Mouse (Mus musculus) WW6 (cell line): ENCODE measurements around the gene Muc13.
A peak's percentile ranks its signal among the peaks of the same experiment; 100 is the strongest.

Experiments
- DNase-seq: peaks from one replicate; pipeline ENCODE4 v3.0.0-alpha.2; 2013; ENCODE audit warnings: low read depth, low spot score

Muc13 gene

GRCm38 (mm10) chr16:33793846-33794791 is at the start of gene Muc13:
Muc13 (plus strand) TSS chr16:33794037.
- no peak for DNase-seq

GRCm38 (mm10) chr16:33744622-33745419 is 49.0 kb upstream of the Muc13 start:
- no peak for DNase-seq

DNA sequence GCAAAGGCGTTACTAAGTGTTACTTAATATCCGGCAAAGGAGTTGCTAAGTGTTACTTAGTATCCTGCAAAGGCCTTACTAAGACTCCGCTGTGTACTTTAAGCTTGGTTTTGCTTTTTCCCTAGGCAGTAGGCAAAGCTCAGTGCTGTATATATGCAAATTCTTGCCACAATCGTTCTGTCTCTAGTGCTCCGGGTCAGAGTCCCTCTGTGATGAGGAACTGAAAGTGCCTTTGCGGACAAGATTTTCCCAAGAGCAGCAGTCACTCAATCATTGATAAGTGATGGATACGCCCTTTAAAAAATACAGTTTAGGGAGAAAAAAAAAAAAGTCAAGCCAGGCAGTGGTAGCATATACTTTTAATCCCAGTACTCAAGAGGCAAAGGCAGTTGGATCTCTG is 48.4 kb upstream of the Muc13 start:
- DNase-seq: no peak

DNA sequence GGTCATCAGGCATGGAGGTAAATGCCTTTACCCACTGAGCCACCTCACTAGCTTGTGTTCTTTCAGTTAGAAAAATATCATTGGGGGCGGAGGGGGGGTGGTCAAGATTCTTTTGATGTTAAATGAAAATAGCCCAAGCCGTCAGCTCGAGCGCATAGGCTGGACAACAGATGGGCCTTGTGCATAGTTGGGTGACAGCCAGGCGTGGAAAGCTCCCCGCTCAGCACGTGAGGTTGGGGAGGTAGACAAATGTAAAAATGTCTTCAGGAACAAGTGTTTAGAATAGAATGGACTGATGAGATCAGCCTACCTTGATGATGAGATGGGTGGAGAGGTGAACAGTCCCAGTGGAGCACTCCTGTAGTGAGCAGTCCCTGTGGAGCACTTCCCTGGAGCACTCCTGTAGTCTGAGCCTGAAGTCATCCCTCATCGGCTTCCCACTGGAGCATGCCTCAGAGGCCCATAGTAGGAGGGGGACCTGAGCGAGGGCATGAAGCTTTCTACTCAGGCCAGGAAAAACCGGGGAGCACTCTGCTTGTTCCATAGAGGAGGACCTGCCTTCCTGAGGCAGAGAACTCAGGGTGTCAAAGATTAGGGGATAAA is 47.7 kb upstream of the Muc13 start:
- no peak for DNase-seq

GRCm38 (mm10) chr16:33747346-33747954 is 46.4 kb upstream of the Muc13 start:
- no peak for DNase-seq

GRCm38 (mm10) chr16:33747994-33748393 is 45.8 kb upstream of the Muc13 start:
- DNase-seq: no peak

DNA sequence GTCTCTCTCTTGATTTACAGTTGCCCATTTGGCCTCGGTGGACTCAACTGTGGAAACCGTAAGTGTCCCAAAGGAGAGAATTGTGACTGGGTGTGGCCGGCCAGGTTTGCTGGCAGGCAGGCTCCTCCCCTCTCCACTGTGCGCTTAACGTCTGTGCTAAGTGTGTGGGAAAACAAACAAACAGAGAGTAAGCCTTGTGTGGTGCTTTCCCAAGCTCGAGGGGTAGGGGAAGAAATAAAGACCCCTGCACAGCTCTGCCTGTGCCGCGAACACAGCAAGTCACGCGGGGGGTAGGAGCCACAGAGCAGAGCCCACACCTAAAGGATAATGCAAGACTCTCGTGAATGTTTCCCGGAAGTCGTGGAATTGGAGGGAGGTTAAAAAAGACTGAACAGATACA is 42.7 kb upstream of the Muc13 start:
- no peak for DNase-seq

DNA sequence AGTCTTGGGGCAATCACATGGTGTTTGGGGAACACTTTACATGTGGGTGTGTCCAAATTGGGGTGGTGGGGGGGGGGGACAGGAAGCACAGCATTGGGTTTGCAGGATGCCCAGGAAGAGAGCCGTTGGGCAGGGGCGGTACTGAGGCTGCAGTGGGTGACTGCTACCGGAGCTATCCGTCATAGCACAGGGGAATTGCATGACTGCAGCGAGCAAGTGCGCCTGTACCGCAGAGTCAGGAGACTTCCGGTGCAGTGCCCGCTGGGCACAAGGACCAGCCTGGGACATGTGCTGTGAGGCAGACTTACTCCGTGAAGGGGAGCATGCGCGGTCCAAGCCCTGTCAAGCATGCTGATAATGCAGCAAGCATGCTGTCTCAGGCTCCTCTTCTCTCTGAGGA is 42.2 kb upstream of the Muc13 start:
- no peak for DNase-seq

GRCm38 (mm10) chr16:33752904-33753578 is 40.8 kb upstream of the Muc13 start:
- no peak for DNase-seq

DNA sequence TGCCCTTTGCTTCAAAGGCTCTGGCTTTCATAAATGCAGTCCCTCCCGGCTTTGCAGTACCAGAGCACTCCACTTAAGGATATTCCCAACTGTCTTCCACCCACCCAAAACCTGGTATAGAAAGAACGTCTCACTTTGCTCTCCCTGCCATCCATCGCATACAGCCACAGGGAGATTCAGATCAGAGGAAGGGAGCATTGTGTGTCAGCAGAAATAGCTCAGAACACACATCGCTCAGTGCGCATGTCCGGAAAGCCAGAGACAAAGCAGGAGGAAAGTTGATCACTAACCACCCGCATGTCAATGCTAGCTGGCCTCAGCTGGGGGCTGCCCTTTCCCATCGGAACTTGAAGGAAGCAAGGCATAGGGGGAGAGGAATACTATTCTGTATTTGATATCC is 38.5 kb upstream of the Muc13 start:
- no peak for DNase-seq

DNA sequence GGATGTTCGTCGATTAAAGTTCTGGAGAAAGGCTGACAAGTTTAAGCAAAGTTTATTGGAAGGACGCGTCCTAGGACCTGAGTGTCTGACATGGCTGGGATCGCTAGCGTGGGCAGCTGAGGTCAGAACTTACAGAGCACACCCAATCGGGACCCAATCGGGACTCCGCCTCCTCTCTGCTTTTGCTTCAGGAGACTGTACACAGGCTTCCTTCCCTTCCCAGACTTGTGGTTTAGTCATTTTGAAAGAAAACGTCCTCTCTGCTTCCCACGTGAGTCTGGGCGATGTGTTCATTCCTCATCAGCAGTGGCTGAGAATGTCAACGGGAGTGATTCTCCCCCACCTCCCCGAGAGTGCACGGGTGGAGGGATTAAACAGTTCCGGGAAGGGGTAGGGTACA is 37.9 kb upstream of the Muc13 start:
- no peak for DNase-seq

DNA sequence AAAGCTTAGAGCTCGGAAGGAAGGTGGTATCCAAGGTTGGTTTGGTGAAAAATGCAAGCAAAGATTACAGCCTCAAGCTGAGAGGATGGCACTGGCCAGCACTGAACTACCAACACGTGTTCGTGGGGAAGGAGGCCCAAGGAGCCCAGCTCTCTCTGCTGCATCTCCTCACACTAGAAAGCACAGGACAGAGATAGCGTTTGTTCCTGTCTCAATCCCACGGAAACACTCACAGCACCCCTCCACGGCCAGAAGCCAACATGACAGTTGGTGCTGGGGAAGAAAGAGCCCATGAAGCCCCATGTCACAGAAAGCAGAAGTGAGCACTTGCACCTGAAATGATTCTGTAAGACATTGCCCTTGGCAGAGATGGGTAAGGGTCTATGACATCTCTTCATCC is 37.4 kb upstream of the Muc13 start:
- DNase-seq: no peak

- no peak for DNase-seq
Measured at GRCm38 (mm10) chr16:33759207-33759606, 34.6 kb upstream of the Muc13 start.

DNA sequence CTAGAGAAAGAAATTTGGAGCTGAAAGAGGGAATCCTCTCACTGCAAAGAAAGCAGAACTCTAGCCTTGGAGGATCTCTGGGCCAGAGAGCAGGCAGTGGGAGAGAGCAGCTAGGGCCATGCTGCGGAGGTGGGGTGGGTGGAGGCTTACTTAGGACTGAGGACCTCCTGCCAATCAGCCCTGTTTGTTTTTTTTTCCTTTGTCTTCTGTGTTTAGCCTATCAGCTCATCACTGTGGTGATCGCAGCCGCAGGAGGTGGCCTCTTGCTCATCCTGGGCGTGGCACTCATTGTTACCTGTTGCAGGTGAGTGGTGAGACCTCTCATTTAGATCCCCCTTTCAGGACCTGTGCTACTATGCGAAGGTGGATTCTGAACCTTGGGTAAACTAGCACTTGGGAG is 33.3 kb upstream of the Muc13 start:
- peak; percentile 45 for DNase-seq

GRCm38 (mm10) chr16:33760996-33761395 is 32.8 kb upstream of the Muc13 start:
- no peak for DNase-seq

DNA sequence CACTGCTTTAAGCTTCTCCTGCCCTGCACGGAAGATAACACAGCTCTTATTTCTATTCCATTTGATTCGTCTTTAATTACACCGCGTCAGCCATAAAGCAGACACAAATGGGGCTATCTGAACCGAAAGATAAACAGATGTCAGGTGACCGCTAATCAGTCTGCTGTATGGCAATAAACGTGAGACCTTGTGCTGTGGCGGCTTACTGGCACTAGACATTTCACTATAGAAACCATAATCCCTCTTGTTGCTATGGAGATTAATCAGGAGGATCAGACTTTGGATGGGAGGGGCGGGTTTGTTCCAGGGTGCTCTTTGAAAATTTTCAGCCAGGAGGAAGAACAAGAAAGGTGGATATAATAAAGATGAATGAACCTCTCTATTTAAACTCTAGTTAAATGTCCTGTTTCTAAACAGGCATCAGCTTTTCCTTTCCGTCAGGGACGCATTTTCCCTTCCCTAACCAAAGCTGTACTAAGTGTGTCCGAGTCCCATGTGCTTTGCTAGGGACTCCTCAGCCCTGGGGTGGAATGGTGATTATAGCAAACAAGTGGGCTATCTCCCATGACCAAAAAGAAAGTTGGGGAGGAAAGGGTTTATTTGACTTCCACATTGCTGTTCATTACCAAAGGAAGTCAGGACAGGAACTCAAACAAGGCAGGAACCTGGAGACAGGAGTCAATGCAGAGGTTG is 29.2 kb upstream of the Muc13 start:
- DNase-seq: no peak

DNA sequence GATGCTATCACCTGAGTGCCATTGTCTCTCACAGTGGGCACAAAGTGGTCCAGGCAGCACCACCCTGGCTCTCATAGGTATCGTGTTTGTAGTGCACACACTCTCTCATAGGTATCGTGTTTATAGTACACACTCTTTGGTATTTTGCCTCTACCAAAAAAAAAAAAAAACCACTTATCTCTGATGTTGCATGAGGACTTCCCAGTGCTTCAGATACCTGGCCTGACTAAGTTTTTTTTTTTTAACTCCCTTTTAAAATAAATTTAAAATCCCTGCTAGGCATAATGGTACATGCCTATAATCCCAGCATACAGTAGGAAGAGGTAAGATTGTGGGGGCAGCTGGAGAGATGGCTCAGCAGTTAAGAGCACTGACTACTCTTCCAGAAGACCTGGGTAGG is 28.4 kb upstream of the Muc13 start:
- DNase-seq: no peak

DNA sequence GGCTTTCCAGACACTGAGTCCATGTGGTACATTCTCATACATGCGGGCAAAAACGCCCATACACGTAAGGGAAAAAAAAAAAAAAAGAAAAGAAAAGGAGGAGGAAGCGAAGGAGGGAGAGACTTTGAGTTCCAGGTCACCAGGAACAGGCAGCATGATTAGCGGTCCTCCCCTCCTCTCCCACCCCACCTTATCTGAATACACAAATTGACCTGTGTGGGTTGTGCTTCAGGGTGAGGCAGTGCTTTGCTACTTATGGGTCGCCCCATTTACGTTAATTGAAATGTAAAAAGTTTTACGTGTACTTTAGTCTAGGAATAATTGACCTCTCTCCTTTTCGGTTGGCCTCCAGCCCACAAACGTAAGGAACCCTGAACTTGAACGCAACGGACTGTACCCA is 27.5 kb upstream of the Muc13 start:
- no peak for DNase-seq

DNA sequence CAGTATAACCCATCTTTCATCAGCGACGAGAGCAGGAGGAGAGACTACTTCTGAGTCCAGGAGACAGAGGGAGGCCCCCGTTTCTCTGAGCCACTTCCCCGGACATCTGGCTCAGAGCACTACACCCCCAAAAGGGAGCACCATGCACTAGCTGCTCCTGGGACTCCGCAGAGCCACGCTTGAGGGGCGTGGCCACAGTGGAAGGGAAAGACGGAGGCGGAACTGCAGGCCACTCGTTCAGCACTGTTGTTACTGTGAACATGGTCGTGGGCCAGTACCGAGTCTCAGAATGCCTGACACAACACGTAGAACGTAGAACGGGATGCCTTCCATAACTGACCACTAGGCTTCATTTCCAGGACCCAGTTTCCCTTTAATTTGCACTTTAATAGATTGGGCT is 27.1 kb upstream of the Muc13 start:
- DNase-seq: no peak

GRCm38 (mm10) chr16:33768491-33769278 is 25.2 kb upstream of the Muc13 start:
- DNase-seq: no peak
